Mouse (Mus musculus): ENCODE measurements around the gene Grm8.

Grm8 gene

DNA sequence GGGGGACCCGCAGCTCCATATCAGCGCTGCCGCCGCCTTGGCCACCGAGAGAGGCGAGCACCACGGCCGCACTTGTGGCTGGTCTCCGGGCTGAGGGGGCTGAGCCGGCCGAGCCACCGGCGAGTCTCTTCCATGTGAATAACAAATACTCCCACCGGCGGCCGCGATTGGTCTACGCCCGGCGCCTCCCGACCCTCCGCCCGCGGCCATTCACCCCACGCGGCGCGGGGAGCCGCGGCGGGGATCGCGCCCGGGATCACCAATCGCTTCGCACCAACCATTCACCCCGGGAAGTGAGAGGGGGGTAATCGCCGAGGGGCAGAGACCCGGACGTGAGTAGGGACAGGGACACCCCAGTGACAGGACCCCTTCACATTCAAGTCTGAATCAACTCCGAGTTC is at the start of gene Grm8:
Gene Grm8 (minus strand): TSS at position 178 of the 401 bp plus-strand sequence.
- no peak for DNase-seq (ENCODE audit: low read depth, low spot score)

DNA sequence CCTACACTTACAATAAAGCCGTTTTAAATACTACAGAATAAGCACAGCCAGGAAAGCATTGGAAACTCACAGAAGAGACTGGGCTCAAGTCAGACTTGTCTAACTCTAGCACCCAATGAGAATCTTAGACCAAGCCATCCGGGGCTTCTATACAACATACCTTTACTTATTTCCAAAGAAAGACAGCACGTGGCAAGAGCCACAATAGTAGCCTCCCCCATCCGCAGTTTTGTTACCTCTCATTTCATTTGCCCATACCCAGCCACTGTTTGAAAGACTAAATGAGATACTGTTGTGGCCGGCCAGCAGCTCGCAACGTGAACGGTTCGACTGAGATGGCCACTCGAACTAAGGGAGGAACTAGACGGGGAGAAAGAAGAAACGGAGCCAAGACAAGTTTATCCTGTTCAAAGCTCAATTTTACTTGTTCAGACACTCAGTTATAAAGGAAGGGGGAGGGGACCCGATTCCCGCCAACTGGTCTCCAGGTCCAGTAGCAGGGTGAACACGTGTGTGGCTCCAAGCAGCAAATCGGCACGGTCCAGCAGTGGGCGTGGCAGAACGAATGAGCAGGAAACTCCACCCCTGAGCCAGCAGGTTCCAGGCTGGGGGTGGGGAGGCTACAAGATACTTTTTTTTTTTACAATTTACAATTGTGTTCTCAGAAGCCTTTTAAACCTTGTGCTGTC is 35.0 kb upstream of the Grm8 start:
- peak; percentile 33 for DNase-seq (ENCODE audit: low read depth, low spot score)

GRCm38 (mm10) chr6:28160399-28160798 is 25.4 kb upstream of the Grm8 start:
- no peak for DNase-seq (ENCODE audit: low read depth, low spot score)

DNA sequence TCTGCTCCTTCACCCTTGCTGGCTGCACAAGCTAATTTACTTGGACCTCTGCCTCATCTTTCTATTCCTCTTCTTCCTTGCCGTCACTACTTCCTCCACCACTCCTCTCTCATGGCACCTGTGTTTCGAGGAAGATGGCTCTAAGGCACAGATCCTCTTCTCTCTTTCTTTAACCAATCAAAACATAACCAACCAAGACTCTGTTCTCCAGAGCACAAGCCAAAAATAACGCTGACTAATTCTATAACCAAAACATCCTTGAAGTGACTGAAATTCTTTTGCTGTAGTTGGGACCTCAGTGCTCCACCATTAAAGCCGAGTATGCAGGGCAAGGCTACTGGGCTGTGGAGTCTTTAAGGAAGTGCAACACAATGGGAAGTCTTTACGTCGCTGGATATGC is 11.5 kb upstream of the Grm8 start:
- DNase-seq (ENCODE audit: low read depth, low spot score) = no peak

- peak; percentile 16 for DNase-seq (ENCODE audit: low read depth, low spot score)
Measured at GRCm38 (mm10) chr6:28142332-28142731, 7.4 kb upstream of the Grm8 start.

GRCm38 (mm10) chr6:28135411-28136233 is 644 bp upstream of the Grm8 start:
- DNase-seq (ENCODE audit: low read depth, low spot score) = peak; percentile 95

DNA sequence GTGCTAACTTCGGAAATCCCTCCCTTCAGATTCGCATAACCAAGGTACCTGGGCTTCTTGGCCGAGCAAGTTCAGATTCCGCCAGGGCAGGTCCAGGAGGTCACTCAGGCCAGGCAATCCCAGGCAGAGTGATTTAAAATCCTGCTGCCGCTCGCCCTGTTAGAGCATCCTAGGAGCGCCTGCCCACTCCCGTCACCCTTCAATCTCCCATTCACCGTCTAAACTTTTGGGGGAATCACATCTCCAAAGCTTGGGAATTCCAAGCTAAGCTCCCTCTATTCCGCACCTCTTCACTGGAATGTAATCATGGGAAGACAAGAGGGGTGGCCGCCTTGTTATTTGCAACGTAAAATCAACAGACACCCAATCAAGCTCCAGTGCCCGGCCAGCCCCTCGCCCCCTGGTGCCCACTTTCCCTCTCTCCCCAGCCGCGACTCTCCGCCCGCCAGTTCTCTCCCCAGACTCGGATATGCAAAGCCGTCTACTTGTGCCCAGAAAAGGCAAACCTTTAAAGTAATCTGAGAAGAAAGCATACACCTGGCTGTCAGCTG is 652 bp downstream of the Grm8 start:
- peak; percentile 33 for DNase-seq (ENCODE audit: low read depth, low spot score)

DNA sequence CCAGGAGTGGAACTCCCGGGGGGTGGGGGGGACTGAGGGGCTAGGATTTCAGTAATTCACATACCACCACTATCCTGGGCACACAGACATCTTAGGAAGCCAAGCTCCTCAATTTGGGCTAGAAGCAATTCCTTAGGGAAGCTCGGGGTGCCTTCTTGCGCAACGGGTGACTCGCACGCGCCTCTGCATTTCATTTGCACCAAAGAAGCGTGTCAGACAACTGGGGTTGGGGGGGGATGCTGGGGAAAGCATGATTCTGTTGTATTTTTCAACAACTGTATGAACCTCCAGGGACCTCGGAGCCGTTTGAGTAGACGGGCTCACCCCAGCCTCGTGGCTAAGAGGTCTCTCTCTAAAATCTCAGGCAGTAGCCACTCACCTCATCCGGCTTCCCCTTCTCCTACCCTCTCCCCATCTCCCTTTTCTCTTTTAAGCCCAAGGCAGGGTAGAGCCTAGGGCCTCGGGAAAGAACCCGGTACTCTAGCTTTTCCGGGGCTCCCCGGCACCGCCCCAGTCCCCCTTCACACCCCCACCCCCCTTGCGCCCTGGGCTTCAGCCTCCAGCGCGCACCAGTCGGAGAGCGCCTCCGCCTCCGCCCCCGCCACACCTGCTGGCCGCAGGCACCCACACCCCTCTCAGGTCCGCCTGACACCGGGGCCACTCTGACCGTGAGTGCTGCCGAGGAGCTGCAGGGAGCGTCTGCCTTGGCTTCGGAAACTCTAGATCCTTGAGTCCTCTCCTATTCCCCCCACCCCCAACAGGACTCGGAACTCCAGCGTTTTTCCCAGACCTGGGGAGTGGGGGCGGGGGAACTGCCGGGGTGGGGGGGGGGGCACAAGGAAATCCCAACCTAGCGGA is 1.5 kb downstream of the Grm8 start:
- DNase-seq (ENCODE audit: low read depth, low spot score) = peak; percentile 52

DNA sequence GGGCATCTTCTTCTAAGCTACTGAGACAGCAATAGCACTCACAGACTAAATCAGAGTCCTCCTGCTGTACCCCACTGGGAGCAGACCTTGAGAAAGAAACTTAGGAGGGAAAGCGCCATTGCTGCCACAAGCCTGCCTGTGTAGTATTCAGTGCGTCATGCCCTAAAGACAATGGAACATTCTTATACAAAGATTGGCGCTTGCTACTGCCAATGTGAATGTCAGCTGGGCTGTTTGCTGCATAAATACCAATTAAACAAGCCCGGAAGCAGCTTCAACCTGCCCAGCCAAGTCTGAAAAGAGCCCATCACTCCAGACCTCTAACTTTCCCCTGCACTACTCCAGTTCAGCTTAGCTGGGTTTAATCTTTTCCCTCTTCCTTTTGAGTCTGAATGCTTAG is 2.9 kb downstream of the Grm8 start:
- peak; percentile 58 for DNase-seq (ENCODE audit: low read depth, low spot score)

GRCm38 (mm10) chr6:28128871-28129270 is 6.1 kb downstream of the Grm8 start:
- DNase-seq (ENCODE audit: low read depth, low spot score) = no peak

GRCm38 (mm10) chr6:28115519-28115918 is 19.5 kb downstream of the Grm8 start:
- DNase-seq (ENCODE audit: low read depth, low spot score) = no peak

- peak; percentile 32 for DNase-seq (ENCODE audit: low read depth, low spot score)
Measured at GRCm38 (mm10) chr6:28114916-28115315, 20.1 kb downstream of the Grm8 start.

GRCm38 (mm10) chr6:28111551-28111950 is 23.4 kb downstream of the Grm8 start:
- no peak for DNase-seq (ENCODE audit: low read depth, low spot score)

DNA sequence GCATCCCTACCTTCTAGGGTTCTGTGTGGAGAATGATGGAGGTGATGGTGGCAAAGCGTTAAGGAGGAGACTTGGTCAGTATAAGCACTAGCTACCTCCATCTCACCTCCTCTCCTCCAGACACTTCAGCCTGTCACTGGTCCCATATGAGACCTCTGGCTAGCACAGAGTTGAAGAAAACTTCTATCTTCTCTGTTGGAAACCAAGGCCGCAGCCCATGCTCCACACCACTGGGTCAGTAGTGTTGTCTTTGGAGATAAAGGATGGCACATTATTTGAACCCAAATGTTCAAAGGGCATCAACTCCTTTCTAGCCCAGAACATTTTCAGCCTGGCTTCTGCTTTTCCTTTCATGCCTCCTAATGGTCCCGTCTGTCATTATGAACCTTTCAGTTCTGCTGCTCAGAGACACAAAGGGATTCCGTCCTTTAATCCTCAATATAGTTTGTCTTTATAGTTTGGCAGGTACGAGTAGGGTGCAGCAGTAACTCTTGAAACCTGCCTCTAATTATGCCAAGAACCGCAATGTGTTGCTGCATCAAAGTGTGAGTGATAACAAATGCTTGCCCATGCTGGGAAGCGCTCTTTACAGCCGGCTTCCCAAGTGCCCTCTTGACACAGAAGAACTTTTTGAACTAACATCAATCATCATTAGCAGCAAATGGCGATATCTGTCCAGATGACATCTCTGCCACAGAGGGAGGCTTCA is 32.2 kb downstream of the Grm8 start:
- DNase-seq (ENCODE audit: low read depth, low spot score) = no peak

DNA sequence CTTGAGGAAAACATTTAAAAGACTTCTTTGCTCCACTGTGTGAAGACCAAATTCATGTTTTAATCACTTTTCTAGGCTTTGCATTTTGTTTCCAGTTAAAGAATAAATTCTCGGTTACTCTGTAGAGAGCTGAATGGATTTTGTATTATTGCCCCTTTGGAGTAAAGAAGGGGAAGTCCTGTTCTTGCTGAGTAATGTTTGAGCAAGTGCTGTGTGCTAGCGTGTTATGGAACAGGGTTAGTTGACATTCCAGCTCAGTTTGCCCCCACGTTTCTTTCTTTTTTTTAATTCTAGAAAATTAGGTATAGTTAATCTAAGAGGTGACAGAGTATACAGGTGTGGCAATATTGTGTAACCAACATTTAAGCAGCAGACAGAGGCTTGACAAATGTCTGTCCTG is 35.0 kb downstream of the Grm8 start:
- DNase-seq (ENCODE audit: low read depth, low spot score) = no peak

- DNase-seq (ENCODE audit: low read depth, low spot score) = no peak
Measured at GRCm38 (mm10) chr6:28092511-28092910, 42.5 kb downstream of the Grm8 start.

GRCm38 (mm10) chr6:28091836-28092235 is 43.1 kb downstream of the Grm8 start:
- no peak for DNase-seq (ENCODE audit: low read depth, low spot score)

DNA sequence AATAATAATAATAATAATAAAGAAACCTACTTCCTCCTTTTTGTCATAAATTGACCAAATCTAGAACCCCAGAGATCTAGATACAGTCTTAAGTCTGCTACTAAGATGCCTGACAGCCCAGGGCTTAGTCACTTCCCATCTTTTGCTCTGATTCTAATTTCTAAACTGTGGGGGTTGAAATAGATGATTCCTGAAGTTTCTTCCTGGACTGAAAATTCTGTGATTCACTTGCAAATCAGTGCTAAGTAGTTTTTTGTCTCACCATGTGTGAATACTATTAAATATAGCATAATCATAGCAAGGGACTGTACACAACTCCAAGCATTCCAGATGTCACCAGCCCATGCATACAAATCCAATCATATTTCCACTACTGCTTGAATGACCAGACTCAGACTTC is 44.0 kb downstream of the Grm8 start:
- no peak for DNase-seq (ENCODE audit: low read depth, low spot score)

DNA sequence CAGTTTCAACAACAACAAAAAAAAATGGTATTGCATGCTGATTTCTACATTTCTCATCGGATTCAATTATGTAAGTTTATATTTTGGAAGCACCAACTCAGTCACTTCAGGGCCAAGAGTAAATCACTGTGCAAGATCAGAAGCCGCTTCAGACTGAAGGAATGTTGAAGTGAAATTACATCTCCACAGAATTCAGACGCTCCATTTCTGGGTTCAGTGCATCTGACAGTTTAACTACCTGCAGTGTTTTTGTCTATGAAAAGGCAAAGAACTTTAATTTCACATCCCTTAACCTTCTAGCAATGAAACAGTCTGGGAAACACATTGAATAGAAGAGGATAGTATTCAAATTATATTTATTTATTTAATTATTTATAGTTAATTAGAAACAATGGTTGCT is 59.4 kb downstream of the Grm8 start:
- no peak for DNase-seq (ENCODE audit: low read depth, low spot score)

- no peak for DNase-seq (ENCODE audit: low read depth, low spot score)
Measured at GRCm38 (mm10) chr6:28074470-28074869, 60.5 kb downstream of the Grm8 start.

- DNase-seq (ENCODE audit: low read depth, low spot score) = no peak
Measured at GRCm38 (mm10) chr6:28051966-28052365, 83.0 kb downstream of the Grm8 start.
